Mouse (Mus musculus) forebrain, embryonic 16.5 days (tissue): ENCODE results near the gene Tmem167. TPM values are rescaled to one million over a fixed set of nuclear protein-coding genes. Genes with fewer than 3 reads are reported as not detected.
"Not testable (repeated sequence)": the region's sequence is repeated elsewhere in the genome, so short reads cannot be mapped to it uniquely, and the experiment has no call there.

Source experiments
- ATAC-seq: fragments of 200-750 bp; cut with Nextera tagmentation; 2 replicates; pipeline ENCODE4 v1.8.0; 2017; ENCODE audit warnings: mild to moderate bottlenecking, moderate library complexity
- H3K27ac ChIP-seq: fragments of 300-500 bp; sonication (generic); 2 replicates; pipeline ENCODE4 v1.5.1; 2014; ENCODE audit warnings: low read length, control low read depth
- H3K27me3 ChIP-seq: fragments of 300-500 bp; sonication (generic); replicated peaks from 2 replicates; pipeline ENCODE4 v1.6.1; 2014; ENCODE audit warnings: low read length; ENCODE audit not compliant: control insufficient read depth, insufficient read depth
- H3K36me3 ChIP-seq: fragments of 300-500 bp; sonication (generic); 2 replicates; pipeline ENCODE4 v1.6.1; 2014; ENCODE audit not compliant: control insufficient read depth, insufficient read depth
- H3K4me1 ChIP-seq: fragments of 300-500 bp; sonication (generic); replicated peaks from 2 replicates; pipeline ENCODE4 v1.6.1; 2014; ENCODE audit warnings: low read length; ENCODE audit not compliant: control insufficient read depth, insufficient read depth
- H3K4me2 ChIP-seq: fragments of 300-500 bp; sonication (generic); 2 replicates; pipeline ENCODE4 v1.6.1; 2014; ENCODE audit warnings: mild to moderate bottlenecking, low read length, control low read depth
- H3K4me3 ChIP-seq: fragments of 300-500 bp; sonication (generic); replicated peaks from 2 replicates; pipeline ENCODE4 v1.5.1; 2014; ENCODE audit warnings: mild to moderate bottlenecking, low read length, control low read depth
- H3K9ac ChIP-seq: fragments of 300-500 bp; sonication (generic); replicated peaks from 2 replicates; pipeline ENCODE4 v1.6.1; 2014; ENCODE audit warnings: low read depth, low read length, control low read depth
- H3K9me3 ChIP-seq: fragments of 300-500 bp; sonication (generic); 2 replicates; pipeline ENCODE4 v1.6.1; 2016; ENCODE audit warnings: low read length; ENCODE audit not compliant: control insufficient read depth
- WGBS: fragments of 180-500 bp; shearing (Covaris S2); extraction: QIAGEN DNeasy Blood & Tissue Kit; methylation state at CpG from one replicate; pipeline ENCODE4 v1.1.7; 2014; 5-methylcytosine and 5-hydroxymethylcytosine counted together
- polyA plus RNA-seq: library from polyadenylated mRNA; unstranded; fragments of >200 nt; fragmentation: Nextera tagmentation; extraction: Ambion mirVana; gene quantifications from 2 replicates; pipeline ENCODE4 v1.2.1, GENCODE M21; 2015

The Tmem167 gene
- 48.2 and 50.8 TPM in 2 replicates for polyA plus RNA-seq

GRCm38 (mm10) chr13:90088962-90089824 is at the start of gene Tmem167, which contains the start of gene Xrcc4:
Gene Tmem167, plus strand, starts transcription at chr13:90089123.
Gene Xrcc4, minus strand, starts transcription at chr13:90089608.
- Histone ChIP-seq H3K9ac (peak within 1 kb of the TSS; percentile 93), H3K4me1 (peaks cover 6% of the 10 kb centered on the region), H3K27ac (peak within 1 kb of the TSS; percentile 85), H3K4me2 (peak within 1 kb of the TSS; percentile 100), H3K27me3 (no peaks in the 10 kb centered on the region), H3K9me3 (no peaks in the 10 kb centered on the region), H3K4me3 (peak within 1 kb of the TSS; percentile 91), H3K36me3 (no peaks in the 10 kb centered on the region)
- WGBS = 3% methylated on average over 41 of the region's 41 CpGs
- ATAC-seq = peak; percentile 100

GRCm38 (mm10) chr13:90039613-90040012 is 49.3 kb upstream of the Tmem167 start:
- ATAC-seq = no peak
- Histone ChIP-seq H3K4me1 (no peaks in the 10 kb centered on the region), H3K4me3 (no peak overlapping the region), H3K36me3 (no peaks in the 10 kb centered on the region), H3K27ac (no peak overlapping the region), H3K9me3 (no peaks in the 10 kb centered on the region), H3K27me3 (no peaks in the 10 kb centered on the region), H3K9ac (no peak overlapping the region), H3K4me2 (no peak overlapping the region)
- 6% methylated on average over 2 of the region's 2 CpGs for WGBS

- no peaks in the 10 kb centered on the region for H3K36me3 ChIP-seq
- no peak overlapping the region for H3K9ac ChIP-seq
- 80% methylated on average over 6 of the region's 6 CpGs for WGBS
- H3K9me3 ChIP-seq = no peaks in the 10 kb centered on the region
- H3K4me2 ChIP-seq = no peak overlapping the region
- no peak overlapping the region for H3K4me3 ChIP-seq
- H3K4me1 ChIP-seq = no peaks in the 10 kb centered on the region
- no peak overlapping the region for H3K27ac ChIP-seq
- H3K27me3 ChIP-seq = no peaks in the 10 kb centered on the region
- ATAC-seq = no peak
Measured at GRCm38 (mm10) chr13:90051735-90052134, 37.2 kb upstream of the Tmem167 start.

- Histone ChIP-seq H3K27ac (no peak overlapping the region), H3K36me3 (no peaks in the 10 kb centered on the region), H3K9ac (no peak overlapping the region), H3K4me1 (no peaks in the 10 kb centered on the region), H3K9me3 (no peaks in the 10 kb centered on the region), H3K4me3 (no peak overlapping the region), H3K27me3 (no peaks in the 10 kb centered on the region), H3K4me2 (no peak overlapping the region)
- ATAC-seq = no peak
- WGBS = 75% methylated on average over 3 of the region's 3 CpGs
Measured at GRCm38 (mm10) chr13:90052408-90052807, 36.5 kb upstream of the Tmem167 start.

GRCm38 (mm10) chr13:90061877-90062276 is 27.0 kb upstream of the Tmem167 start:
- Histone ChIP-seq H3K36me3 (no peaks in the 10 kb centered on the region), H3K9me3 (no peaks in the 10 kb centered on the region), H3K27ac (no peak overlapping the region), H3K4me1 (no peaks in the 10 kb centered on the region), H3K4me2 (no peak overlapping the region), H3K4me3 (no peak overlapping the region), H3K9ac (no peak overlapping the region), H3K27me3 (no peaks in the 10 kb centered on the region)
- ATAC-seq = no peak
- 94% methylated on average over 1 of the region's 1 CpGs for WGBS

- H3K27me3 ChIP-seq = no peaks in the 10 kb centered on the region
- H3K27ac ChIP-seq = peak overlapping the region; percentile 85
- H3K4me3 ChIP-seq = peak overlapping the region; percentile 91
- H3K4me1 ChIP-seq = peaks cover 6% of the 10 kb centered on the region
- peak overlapping the region; percentile 70 for H3K4me2 ChIP-seq
- WGBS = under 1% methylated on average over 24 of the region's 27 CpGs
- peak; percentile 78; the same call in 1 of the 2 replicates for ATAC-seq
- no peaks in the 10 kb centered on the region for H3K36me3 ChIP-seq
- no peaks in the 10 kb centered on the region for H3K9me3 ChIP-seq
- peak overlapping the region; percentile 93 for H3K9ac ChIP-seq
Measured at GRCm38 (mm10) chr13:90089825-90090183, 881 bp downstream of the Tmem167 start.

- ATAC-seq = no peak
- Histone ChIP-seq H3K4me2 (no peak overlapping the region), H3K36me3 (peaks cover 11% of the 10 kb centered on the region), H3K27me3 (no peaks in the 10 kb centered on the region), H3K9me3 (no peaks in the 10 kb centered on the region), H3K4me3 (no peak overlapping the region), H3K9ac (no peak overlapping the region), H3K4me1 (no peaks in the 10 kb centered on the region), H3K27ac (no peak overlapping the region)
Measured at GRCm38 (mm10) chr13:90101514-90101913, 12.6 kb downstream of the Tmem167 start.

- Histone ChIP-seq H3K4me3 (no peak overlapping the region), H3K27me3 (no peaks in the 10 kb centered on the region), H3K4me2 (no peak overlapping the region), H3K9me3 (no peaks in the 10 kb centered on the region), H3K27ac (no peak overlapping the region), H3K9ac (no peak overlapping the region), H3K4me1 (no peaks in the 10 kb centered on the region), H3K36me3 (peaks cover 11% of the 10 kb centered on the region)
- no peak for ATAC-seq
- WGBS = 91% methylated on average over 7 of the region's 7 CpGs
Measured at GRCm38 (mm10) chr13:90106139-90106538, 17.2 kb downstream of the Tmem167 start.

GRCm38 (mm10) chr13:90108746-90109145 is 19.8 kb downstream of the Tmem167 start:
- H3K36me3 ChIP-seq, H3K27me3 ChIP-seq, H3K27ac ChIP-seq, H3K9ac ChIP-seq, H3K9me3 ChIP-seq, H3K4me3 ChIP-seq, H3K4me1 ChIP-seq, H3K4me2 ChIP-seq, ATAC-seq: not testable (repeated sequence)
- WGBS = 96% methylated on average over 5 of the region's 5 CpGs
